Mouse (Mus musculus) cerebral cortex, adult 2 months (tissue): ENCODE results near the gene Ldb3.

Experiments
- WGBS: fragments of 180-500 bp; shearing (Covaris S2); methylation state at CpG from one replicate; pipeline ENCODE4 v1.1.7; 2018; 5-methylcytosine and 5-hydroxymethylcytosine counted together

The Ldb3 gene

GRCm38 (mm10) chr14:34561647-34562046 is 26.8 kb downstream of the Ldb3 start:
- 90% methylated on average over 8 of the region's 8 CpGs for WGBS

GRCm38 (mm10) chr14:34558947-34559346 is 29.5 kb downstream of the Ldb3 start:
- 90% methylated on average over 9 of the region's 9 CpGs for WGBS

DNA sequence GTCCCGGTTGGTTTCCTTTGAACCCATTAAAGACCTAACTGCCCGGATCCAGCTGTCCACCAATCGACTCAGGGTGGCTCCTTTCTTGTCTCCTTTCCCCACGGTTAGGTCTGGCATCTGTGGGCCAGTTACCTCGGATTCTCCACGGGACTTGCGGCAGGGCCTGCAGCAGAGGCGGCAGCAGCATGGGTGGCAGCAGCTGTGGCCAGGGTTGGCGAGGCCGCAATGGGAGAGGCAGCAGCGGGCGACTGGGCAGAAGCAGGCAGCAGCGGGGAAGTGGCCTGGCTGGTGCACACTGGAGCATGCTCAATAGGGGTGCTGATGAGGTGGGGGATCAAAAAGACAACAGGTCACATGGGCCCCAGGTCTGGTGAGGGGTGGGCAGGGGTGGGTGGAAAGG is 33.3 kb downstream of the Ldb3 start:
- 69% methylated on average over 13 of the region's 13 CpGs for WGBS

DNA sequence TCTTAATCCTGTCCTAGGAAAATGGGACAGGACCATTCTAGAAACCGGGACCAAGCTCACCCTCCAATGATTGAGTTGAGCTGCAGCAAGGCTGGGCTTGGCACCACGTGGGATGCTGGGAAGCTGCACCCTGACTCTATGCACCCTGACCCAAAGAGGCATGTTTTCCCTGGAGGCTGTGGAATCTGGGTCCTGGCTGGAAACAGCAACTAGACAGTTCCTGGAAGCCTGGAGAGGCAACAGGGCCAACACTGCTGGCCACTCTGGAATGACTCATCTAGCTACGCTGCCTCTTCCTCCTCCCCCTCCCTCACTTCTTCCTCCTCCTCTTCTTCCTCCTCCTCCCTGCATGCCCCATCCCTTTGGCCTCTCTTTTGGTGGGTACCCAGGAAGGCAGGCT is 34.4 kb downstream of the Ldb3 start:
- WGBS = 54% methylated on average over 3 of the region's 3 CpGs

- 87% methylated on average over 6 of the region's 6 CpGs for WGBS
Observed at GRCm38 (mm10) chr14:34553470-34553869, 35.0 kb downstream of the Ldb3 start.

- WGBS = 93% methylated on average over 5 of the region's 5 CpGs
Observed at GRCm38 (mm10) chr14:34552226-34552625, 36.3 kb downstream of the Ldb3 start.

- WGBS = under 1% methylated on average over 53 of the region's 55 CpGs
Observed at GRCm38 (mm10) chr14:34549004-34549671, 39.3 kb downstream of the Ldb3 start.

GRCm38 (mm10) chr14:34548391-34549001 is 40.0 kb downstream of the Ldb3 start:
- 7% methylated on average over 27 of the region's 27 CpGs for WGBS

DNA sequence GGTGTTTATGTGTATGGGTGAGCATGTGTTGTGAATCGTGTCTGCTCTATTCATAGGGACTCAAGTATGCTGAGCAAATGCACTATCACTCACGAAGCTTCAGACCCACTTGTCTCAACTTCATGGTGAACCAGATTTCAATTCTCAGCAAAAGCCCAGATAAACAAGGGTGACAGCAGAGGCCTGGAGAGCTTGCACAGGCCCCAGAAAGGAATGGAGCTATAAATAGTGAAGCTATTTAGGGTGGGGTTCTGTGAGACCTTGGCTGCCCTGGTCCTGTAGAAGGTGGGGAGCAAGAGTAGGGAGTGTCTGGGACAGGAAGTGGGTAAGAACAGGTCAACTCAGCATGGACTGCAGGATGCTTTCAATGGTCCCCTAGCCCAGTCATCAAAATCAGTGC is 43.9 kb downstream of the Ldb3 start:
- 38% methylated on average over 2 of the region's 2 CpGs for WGBS

- WGBS = 84% methylated on average over 6 of the region's 6 CpGs
Observed at GRCm38 (mm10) chr14:34544001-34544400, 44.5 kb downstream of the Ldb3 start.

GRCm38 (mm10) chr14:34543596-34543995 is 44.9 kb downstream of the Ldb3 start:
- WGBS = 81% methylated on average over 6 of the region's 6 CpGs

GRCm38 (mm10) chr14:34541896-34542295 is 46.6 kb downstream of the Ldb3 start:
- WGBS = 87% methylated on average over 5 of the region's 5 CpGs

- WGBS = 36% methylated on average over 13 of the region's 17 CpGs
Observed at GRCm38 (mm10) chr14:34540685-34541162, 47.8 kb downstream of the Ldb3 start.

GRCm38 (mm10) chr14:34535883-34536282 is 52.6 kb downstream of the Ldb3 start:
- 96% methylated on average over 4 of the region's 4 CpGs for WGBS

GRCm38 (mm10) chr14:34533537-34533936 is 54.9 kb downstream of the Ldb3 start:
- 74% methylated on average over 5 of the region's 5 CpGs for WGBS

DNA sequence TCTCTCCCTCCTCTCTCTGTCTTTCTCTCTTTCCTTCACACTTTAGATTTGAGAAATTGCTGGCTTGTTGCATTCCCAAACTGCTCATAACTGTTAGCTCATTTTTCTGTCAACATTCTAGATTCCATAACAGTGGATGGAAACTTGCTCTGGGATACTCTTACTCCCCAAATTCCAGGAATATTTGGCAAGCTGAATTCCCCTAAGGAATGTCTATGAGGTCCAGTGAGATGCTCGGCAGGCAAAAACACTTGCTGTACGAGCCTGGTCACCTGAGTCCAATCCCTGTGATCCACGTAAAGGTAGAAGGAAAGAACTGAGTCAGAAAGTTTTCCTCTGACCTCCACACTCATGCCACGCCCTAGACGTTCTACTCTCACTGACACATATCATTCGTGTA is 55.9 kb downstream of the Ldb3 start:
- 87% methylated on average over 6 of the region's 6 CpGs for WGBS

- WGBS = 42% methylated on average over 8 of the region's 8 CpGs
Observed at GRCm38 (mm10) chr14:34528804-34529203, 59.7 kb downstream of the Ldb3 start.

GRCm38 (mm10) chr14:34522701-34523100 is 65.8 kb downstream of the Ldb3 start, which contains the start of gene 9230112D13Rik:
TSS of gene 9230112D13Rik (minus strand) at chr14:34522801.
- 85% methylated on average over 8 of the region's 8 CpGs for WGBS

DNA sequence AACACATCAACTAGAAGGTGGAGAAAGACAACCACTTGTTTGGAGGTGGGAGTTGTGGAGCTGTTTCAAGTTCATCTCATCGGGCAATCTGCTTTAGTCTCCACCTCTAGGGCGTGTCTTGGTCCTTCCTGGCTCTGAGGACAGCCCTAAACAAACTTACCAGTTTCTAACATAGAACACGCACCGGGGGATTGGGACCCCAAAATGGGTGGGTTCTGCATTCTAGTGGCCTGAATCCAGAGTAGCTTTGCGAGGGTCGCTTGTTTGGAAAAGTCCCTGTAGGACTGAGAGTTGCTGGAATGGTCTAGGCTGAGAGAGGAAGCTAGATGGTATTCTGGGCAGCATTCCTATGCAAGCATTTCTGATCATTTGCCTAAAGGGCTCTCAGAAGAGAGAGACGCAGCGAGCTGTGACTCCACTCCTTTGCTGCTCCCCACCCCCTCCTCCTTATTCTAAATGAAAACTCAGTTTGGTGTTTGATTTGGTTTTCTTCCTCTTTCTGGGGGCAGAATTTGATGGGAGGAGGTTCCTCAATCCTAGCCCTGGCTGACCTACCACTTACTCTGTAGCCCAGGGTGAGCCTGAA is 70.4 kb downstream of the Ldb3 start:
- WGBS = 88% methylated on average over 8 of the region's 8 CpGs

DNA sequence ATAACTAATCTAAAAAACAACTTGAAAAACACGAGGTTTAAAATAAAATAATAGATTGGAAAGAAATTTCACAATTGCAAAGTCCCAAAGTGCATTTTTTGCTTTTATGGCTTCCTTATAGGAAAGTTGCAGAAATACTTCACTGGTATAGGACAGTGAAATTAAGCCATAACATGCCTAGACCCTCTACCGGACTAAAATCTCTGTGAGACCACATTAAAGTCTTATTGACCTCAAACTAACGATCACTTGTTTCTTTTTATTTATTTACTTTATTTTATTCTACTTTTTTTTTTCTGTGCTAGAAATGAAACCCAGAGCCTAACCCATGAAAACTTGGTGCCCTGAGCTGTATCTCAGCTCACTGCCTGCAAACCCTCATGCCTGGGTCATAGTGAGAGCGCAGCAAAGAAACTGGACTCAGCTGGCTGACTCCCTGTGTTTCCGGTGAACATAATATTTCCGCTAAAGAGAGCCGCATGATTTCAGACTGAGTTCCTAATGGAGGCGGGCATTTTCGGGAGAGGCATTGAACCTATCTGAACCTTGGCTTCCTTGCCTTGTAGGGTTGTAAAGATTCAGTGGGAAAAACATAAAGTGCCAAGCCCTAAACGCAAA is 71.4 kb downstream of the Ldb3 start:
- 92% methylated on average over 10 of the region's 10 CpGs for WGBS

DNA sequence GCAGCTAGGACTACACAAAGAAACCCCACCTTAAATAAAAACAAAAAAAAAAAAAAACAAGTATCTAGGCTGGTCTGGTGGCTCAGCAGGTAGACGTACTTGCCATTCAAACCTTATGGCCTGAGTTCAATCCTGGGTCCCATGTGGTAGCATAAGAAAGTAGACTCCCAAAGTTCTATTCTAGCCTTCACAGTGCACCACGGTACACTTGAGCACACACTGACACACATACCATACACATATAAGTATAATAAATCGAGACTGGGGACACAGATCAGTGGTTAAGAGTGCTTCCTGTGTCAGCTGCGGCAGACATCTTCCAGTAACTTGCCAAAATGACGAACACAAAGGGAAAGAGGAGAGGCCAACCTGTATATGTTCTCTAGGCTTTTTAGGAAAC is 72.6 kb downstream of the Ldb3 start:
- 89% methylated on average over 5 of the region's 5 CpGs for WGBS

GRCm38 (mm10) chr14:34514120-34514519 is 74.4 kb downstream of the Ldb3 start:
- WGBS = 51% methylated on average over 6 of the region's 6 CpGs

DNA sequence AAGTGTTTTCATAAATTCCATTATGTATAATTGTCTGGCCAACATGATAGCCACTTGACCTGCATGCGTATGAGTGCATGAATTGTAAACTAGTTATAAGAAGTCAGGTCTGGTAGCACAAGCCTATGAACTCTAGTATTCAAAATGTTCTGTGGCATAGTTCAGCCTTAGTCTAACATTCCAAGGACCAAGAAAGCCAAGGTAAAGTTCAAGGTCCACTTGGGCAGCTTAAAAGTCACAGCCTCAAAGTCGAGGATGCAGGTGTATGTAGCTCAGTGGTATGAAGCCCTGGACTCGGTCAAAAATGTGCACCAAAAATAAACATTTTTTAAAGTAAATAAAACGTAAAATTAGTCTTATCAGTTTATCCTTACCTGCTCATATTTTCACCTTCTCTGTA is 75.9 kb downstream of the Ldb3 start:
- WGBS = 92% methylated on average over 4 of the region's 4 CpGs
